Mouse (Mus musculus) retina, adult 2 months (tissue): ENCODE measurements around the gene Mecr.

Source experiments
- DNase-seq: peaks from one replicate; pipeline ENCODE4 v3.0.0-alpha.2; 2012; ENCODE audit warnings: low read depth, low spot score

The Mecr gene

DNA sequence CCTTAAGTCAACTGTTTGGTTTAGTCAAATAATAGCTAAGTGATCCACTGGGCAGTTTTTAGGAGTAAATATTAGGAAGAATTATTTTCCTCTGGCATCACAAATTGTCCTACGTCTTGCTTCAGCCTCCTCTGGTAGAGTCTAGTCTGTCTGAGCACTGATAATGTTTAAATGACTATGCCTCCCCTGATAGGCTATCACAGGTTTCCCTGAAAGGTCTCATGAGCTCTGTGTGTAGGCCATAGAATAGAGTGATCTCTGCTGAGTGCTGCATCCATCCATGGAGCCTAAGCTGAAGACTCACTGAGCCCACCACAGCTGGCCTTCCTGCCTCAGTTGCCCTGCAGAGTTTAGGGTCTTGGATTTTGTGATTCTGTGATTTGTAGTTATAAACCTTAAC is 45.3 kb downstream of the Mecr start:
- no peak for DNase-seq

- no peak for DNase-seq
These were observed 47.4 kb downstream of the Mecr start for GRCm38 (mm10) chr4:131890692-131891091.

DNA sequence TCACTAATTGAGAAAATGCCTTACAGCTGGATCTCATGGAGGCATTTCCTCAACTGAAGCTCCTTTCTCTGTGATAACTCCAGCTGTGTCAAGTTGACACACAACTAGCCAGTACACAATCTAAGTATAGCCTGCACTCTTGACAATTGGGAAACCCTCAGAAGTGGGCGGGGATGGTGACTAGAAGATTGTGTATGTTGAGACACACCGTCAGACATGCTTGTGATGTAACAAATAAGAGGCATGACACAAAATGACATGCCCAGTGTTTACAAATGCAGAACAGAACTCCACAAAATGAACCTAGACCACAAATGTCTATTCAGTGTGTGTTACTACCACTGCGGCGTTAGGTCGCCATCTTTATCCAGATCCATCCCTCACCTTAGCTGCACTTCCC is 53.8 kb downstream of the Mecr start:
- DNase-seq = no peak

DNA sequence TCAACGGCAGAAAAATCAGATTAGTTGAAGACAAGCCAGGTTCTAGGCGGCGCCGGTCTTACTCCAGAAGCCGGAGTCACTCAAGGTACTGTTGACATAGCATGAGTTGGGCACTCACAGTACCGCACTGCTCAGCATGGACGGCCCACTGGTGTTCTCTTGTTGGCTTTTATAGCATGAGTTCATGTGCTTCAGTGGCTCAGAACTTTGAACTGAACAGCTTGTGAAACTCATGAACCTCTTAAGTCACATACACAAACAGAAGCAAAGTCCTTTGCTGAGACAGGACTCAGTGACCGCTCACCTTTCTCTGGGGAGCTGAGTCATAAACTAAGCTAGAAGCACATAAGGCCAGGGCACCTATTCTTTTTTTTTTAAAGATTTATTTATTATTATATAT is 54.5 kb downstream of the Mecr start:
- no peak for DNase-seq

DNA sequence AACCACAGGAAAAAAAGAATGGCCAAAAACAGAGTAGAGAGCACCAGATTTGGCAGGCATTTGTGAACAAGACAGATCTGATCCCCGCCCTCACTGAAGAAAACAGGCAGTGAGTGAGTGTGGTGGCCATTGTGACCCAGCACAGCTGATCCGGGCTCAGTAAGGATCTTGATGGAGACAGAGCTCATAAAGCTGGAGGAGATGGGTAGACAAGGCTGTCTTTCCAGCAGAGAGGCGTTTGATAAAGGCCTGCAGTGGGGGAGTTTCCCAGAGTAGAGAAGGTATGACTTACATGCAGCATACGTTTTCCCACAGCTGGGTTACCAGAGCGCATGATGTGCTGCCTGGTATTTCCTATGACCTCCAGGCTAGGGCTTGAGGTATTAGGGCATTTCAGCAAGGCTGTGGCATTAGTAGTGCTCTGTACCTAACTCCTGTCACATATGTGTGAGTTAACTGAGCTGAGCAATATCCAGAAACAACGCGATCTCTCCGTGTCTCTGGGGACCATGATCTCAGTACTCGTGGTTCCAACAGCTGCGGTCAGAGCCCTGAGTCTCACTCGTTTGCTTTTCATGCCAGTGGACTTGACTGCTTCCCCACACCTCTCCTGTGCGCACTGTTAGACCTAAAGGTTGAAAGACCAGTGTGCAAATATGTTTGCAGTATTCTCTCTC is 55.4 kb downstream of the Mecr start:
- no peak for DNase-seq

DNA sequence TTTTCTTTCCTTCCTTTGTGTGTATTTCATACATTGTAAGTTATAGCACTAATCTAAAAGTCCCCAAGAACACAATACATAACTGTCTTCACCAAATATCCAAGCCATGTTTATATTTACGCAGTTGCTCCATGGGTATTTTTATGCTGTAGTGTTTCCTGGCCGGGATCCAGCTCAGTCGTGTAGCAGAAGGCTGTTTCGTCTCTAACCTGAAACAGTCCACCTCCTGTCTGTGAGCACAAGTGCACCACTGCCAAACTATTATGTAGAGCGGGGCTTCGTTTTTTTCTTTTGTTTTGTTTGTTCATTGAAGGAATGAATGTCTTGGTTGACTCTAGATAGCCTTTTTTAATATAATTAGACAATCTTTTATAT is 55.9 kb downstream of the Mecr start:
- DNase-seq = no peak

DNA sequence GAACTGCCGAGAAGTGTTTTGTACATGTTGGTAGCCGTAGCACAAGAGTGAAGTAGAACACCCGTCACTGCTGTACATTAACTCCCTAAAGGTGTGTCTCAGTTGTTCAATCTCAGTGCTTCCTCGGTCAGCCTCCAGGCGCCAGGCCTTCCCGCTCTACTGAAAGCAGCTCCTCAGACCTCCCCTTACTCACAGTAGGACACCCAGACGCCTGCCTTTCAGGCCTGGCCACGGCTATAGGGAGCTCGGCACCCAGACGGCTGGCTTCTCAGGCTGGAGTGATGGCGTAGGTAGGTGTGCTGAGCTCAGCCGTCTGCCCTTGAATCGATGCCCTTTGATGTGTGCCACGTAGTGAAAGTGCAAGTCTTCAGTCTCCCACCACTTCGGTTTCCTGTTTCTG is 57.8 kb downstream of the Mecr start:
- no peak for DNase-seq

DNA sequence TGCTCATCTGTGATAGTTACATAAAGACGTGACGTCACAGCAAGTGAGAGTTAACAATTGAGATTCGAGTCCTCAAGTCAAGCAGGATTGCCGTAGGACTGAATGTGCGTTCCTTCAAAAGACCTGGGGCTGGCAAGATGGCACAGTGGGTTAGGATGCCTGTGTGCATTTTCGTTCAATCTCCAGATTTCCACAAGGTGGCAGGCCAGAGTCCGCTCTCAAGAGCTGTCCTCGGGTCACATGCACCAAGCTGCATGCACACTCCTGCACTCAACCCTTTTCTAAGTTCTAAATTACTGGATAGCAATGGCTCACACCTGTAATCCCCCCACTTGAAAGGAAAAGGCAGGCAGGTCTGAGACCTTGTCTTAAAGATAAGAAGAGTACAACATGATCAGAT is 61.2 kb downstream of the Mecr start:
- no peak for DNase-seq

- DNase-seq = no peak
These were observed 63.2 kb downstream of the Mecr start for GRCm38 (mm10) chr4:131906423-131906822.

DNA sequence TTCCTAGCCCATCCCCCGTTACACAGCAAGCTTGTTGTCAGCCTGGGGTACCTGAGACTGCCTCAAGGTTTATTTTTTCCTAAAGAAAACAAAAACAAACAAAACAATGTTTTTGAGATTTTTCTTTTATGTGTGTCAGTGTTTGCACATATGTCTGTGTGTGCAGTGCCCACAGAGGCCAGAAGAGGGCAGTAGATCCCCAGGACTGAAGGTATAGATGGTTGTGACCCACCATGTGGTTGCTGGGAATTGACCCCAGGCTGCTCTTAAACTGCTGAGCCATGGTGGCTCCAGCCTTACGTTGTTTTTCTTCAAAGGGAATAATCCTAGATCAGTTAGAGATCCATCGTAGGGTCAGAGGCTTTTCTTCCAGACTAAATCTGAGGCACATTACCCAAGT is 64.6 kb downstream of the Mecr start:
- no peak for DNase-seq

- DNase-seq = no peak
These were observed 67.1 kb downstream of the Mecr start for GRCm38 (mm10) chr4:131910237-131910994.

DNA sequence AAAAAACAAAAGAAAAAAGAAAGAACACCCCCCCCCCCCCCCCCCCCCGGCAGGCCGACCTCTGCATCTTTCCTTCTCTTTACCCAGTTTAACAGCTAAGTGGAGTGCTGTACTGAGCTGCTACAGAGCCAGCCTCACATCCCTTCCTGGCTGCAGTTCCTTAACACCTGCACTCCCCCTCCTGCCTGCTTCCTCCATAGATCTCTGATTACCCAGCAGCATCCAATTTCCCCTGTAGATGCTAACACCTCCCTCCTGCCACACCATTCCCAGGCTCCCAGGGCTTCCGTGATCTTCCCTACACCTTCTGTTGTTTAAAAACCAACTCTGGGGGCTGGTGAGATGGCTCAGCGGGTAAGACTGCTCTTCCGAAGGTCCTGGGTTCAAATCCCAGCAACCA is 68.3 kb downstream of the Mecr start:
- DNase-seq = no peak

DNA sequence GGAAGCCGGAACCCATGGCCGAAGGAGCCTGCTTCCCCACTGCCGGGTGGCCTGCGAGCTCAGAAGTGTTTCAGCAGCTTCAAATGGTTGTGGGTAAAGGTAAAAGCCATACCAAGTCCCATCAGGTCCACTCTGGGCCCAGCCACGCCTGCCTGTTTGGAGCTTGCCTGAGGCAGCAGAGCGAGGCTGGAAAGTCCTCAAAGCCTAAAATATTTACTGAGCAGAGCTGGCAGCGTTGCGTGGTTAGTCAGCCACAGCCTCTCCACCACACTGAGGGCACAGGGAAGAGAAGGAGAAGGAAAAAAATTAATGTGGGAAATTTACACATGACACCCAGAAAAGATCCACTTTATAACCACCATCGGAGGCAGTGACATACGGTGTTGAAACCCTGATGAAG is 70.3 kb downstream of the Mecr start:
- DNase-seq = no peak

DNA sequence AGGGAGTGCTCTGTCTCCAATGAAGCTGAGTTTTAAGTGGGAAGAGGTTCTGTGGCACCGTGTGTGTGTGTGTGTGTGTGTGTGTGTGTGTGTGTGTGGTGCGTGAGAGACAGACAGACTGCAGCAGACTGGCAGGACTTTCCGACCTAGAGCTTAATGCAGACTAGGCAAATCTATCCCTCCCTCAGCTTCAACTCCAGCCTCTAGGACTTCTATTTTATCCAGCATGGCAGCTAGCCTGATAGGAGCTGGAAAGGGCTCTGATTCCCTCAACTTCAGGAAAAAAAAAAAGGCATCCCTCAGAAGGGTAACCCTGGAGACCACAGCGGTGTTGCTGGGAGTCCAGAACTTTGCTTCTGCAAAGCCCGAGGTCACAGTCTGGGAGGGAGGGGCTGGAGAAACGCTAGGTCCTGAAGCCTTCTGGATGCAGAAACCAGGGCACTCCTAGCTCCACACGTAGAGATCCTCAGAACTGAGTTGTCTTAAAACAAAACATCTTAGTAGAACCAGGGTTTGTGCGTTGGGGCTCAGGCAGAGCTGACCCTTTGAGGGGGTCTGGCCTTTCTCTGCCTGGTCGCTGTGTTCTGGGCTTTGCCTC is 70.9 kb downstream of the Mecr start:
- DNase-seq = no peak

GRCm38 (mm10) chr4:131914891-131915469 is 71.7 kb downstream of the Mecr start:
- DNase-seq = no peak

GRCm38 (mm10) chr4:131915821-131916328 is 72.6 kb downstream of the Mecr start:
- no peak for DNase-seq

DNA sequence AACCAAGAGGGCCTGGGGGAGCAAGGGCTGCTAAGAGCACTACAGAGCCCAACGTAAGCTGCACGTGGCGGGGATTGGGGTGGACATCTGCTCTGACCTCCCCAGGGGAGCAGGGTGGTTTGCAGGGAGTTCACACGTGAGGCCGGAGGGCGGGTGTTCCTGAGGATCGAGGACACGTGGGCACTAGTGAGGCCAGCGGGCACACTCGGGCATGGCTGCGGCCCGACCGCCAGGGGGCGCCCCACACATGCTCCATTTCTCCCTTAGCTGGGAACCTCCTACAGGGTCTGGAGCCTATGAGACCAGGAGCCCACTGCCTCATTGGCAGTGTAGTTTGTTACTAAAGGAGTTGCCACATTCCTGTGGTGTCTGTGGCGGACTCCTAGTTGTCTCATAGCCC is 73.2 kb downstream of the Mecr start:
- no peak for DNase-seq

DNA sequence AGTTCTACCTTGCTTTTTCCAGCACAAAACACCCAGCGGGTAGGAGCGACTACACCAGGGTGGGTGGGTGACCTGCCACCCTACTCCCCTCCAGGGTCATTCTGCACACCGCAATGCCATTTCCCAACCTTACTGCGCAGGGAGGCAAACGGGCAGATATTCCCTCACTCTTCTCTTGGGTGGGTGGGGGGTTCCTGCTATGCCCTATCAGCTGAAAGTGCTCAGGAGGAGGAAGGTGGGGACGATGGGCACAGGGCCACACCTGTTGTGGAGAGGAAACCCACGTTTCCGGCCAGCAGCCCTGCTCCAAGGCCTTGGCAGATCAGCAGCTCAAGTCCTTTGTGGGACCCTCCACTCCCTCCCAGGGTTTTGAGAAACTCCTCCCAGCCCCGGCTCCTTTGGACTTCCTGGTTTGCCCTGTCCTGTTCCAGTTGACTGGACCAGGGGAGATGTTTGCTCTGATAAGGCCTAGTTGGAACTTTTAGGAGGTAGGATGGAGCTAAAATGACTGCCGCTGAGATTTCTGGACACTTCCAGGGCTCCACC is 73.8 kb downstream of the Mecr start:
- no peak for DNase-seq
